Mouse (Mus musculus): ENCODE measurements around the gene Gpr135.

DNA sequence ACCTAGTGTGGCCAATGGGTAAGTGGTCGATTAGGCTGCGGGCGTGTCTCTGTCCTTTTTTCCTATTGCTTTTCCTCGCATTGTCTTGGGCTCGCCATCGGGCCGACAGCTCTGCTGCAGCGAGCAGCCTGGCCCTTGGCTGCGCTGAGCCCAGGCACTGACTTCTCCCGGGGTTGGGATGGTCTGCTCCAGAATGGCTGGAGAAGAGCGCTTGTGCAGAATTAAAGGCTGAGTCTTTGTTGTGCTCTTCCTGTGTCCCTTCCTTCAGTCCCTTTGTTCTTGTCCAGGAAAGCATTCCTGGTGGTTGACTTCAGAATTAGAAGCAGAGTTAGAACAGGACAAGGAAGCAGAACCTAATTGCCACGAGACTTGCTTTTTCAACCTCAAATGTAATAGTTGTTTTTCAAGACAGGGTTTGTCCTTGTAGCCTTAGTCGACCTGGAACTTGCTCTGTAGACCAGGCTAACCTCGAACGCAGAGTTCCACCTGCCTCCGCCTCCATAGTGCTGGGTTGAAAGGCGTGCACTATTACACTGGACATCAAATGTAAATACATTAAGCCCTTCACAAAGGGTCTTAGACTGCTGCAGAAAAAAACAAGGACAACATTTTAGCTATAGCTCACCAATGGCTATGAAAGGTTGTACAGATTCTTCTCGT is 15.4 kb upstream of the Gpr135 start:
- TF ChIP-seq CTCF (IDR thresholded peaks at IDR 0.05; ENCODE audit: low read depth), result no peak
- TF ChIP-seq EP300 (optimal IDR thresholded peaks at IDR 0.05), result no peak

Data from stomach, postnatal 0 days (tissue).